Mouse (Mus musculus) intestine, postnatal 0 days (tissue): ENCODE measurements around the gene Nuak1. TPM values are rescaled to one million over a fixed set of nuclear protein-coding genes. Genes with fewer than 3 reads are reported as not detected.
"Not testable (repeated sequence)": the region's sequence is repeated elsewhere in the genome, so short reads cannot be mapped to it uniquely, and the experiment has no call there.

Experiments
- ATAC-seq: fragments of 200-750 bp; cut with Nextera tagmentation; 2 replicates; pipeline ENCODE4 v1.8.0; 2017; ENCODE audit warnings: mild to moderate bottlenecking, moderate TSS enrichment, moderate library complexity
- H3K27ac ChIP-seq: fragments of 300-500 bp; sonication (generic); 2 replicates; pipeline ENCODE4 v1.5.1; 2014; ENCODE audit warnings: mild to moderate bottlenecking, low read depth, low read length, moderate library complexity
- H3K27me3 ChIP-seq: fragments of 300-500 bp; sonication (generic); replicated peaks from 2 replicates; pipeline ENCODE4 v1.6.1; 2014; ENCODE audit warnings: low read length, mixed read lengths; ENCODE audit not compliant: control insufficient read depth, insufficient read depth
- H3K36me3 ChIP-seq: fragments of 300-500 bp; sonication (generic); 2 replicates; pipeline ENCODE4 v1.6.1; 2014; ENCODE audit warnings: mild to moderate bottlenecking, moderate library complexity; ENCODE audit not compliant: control insufficient read depth, insufficient read depth
- H3K4me1 ChIP-seq: fragments of 300-500 bp; sonication (generic); replicated peaks from 2 replicates; pipeline ENCODE4 v1.6.1; 2014; ENCODE audit warnings: antibody characterized with exemption, low read length, mixed read lengths; ENCODE audit not compliant: control insufficient read depth, insufficient read depth
- H3K4me2 ChIP-seq: fragments of 300-500 bp; sonication (generic); replicated peaks from 2 replicates; pipeline ENCODE4 v1.6.1; 2014; ENCODE audit warnings: low read depth, mild to moderate bottlenecking, moderate library complexity
- H3K4me3 ChIP-seq: fragments of 300-500 bp; sonication (generic); 2 replicates; pipeline ENCODE4 v1.5.1; 2014; ENCODE audit warnings: low read depth, low read length
- H3K9ac ChIP-seq: fragments of 300-500 bp; sonication (generic); 2 replicates; pipeline ENCODE4 v1.6.1; 2014; ENCODE audit warnings: mild to moderate bottlenecking, low read depth, low read length
- H3K9me3 ChIP-seq: fragments of 300-500 bp; sonication (generic); 2 replicates; pipeline ENCODE4 v1.6.1; 2016; ENCODE audit warnings: mixed run types; ENCODE audit not compliant: control insufficient read depth
- CTCF ChIP-seq: sonication (generic); IDR thresholded peaks from 2 replicates; pipeline ENCODE4 v1.5.1; 2016; ENCODE audit warnings: low read depth, mild to moderate bottlenecking, control low read depth, antibody characterized with exemption, moderate library complexity
- WGBS: fragments of 180-500 bp; shearing (Covaris S2); extraction: QIAGEN DNeasy Blood & Tissue Kit; methylation state at CpG from one replicate; pipeline ENCODE4 v1.1.7; 2014; 5-methylcytosine and 5-hydroxymethylcytosine counted together
- polyA plus RNA-seq: library from polyadenylated mRNA; unstranded; fragments of >200 nt; fragmentation: Nextera tagmentation; extraction: Ambion mirVana; gene quantifications from 2 replicates; pipeline ENCODE4 v1.2.1, GENCODE M21; 2015

Nuak1 gene
- polyA plus RNA-seq: 0.37 and 0.55 TPM in 2 replicates

DNA sequence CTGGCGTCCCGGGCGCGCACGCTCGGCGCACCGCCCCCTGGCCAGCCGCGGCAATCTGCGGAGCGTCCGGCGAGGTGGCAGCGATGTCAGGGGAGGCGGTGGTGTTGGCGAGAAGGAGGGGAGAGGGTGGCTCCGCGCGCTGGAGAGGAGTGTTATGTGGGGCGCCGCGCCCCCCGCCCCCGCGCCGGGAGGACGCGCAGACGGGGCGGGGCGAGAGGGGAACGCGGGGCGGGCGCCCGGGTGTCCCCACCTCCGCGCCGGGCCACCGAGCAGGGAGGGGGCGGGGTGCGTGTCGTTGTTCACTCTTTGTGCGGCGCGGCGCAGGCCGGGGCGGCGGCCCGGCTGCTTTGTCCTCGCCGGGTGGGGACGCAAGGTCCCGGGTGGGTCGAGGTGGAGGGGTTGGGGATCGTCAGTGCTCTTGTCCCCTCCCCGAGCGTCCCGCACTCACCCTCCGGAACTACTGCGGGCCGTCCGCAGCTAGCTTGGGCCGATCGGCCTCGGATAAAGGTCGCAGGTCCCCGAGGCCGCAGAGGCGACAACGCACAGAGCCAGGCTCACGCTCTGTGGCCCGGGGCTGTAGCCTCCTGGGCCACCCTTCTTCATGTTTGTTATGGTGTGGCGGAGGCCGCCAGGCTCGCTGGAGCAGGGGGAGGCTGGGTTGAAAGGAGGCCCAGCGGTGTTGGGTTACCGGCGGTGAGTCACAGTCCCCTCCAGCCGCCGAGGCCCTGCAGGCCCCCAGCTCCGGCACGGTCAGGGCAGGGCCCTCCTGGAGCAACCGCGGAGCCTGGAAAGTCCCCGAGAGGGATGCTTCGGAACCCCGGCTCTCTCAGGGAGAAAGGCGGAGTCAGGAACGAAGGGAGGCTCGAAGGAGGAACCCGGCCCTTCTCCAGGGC lies at the start of gene Nuak1:
Gene Nuak1 (minus strand): TSS at position 57 of the 893 bp plus-strand sequence.
- Histone ChIP-seq H3K4me1 (no peaks in the 10 kb centered on the region), H3K4me2 (peak within 1 kb of the TSS; percentile 94), H3K9me3 (no peaks in the 10 kb centered on the region), H3K4me3 (peak within 1 kb of the TSS; percentile 57), H3K27ac (peak within 1 kb of the TSS; percentile 70), H3K27me3 (peaks cover 23% of the 10 kb centered on the region), H3K9ac (peak within 1 kb of the TSS; percentile 80), H3K36me3 (no peaks in the 10 kb centered on the region)
- peak; percentile 43 for TF ChIP-seq CTCF
- WGBS: under 1% methylated on average over 80 of the region's 94 CpGs
- ATAC-seq: peak; percentile 86

GRCm38 (mm10) chr10:84490115-84490514 lies 49.7 kb upstream of the Nuak1 start:
- no peaks in the 10 kb centered on the region for H3K36me3 ChIP-seq
- no peak for ATAC-seq
- no peaks in the 10 kb centered on the region for H3K4me1 ChIP-seq
- 85% methylated on average over 5 of the region's 5 CpGs for WGBS
- no peak overlapping the region for H3K27ac ChIP-seq
- no peak overlapping the region for H3K4me2 ChIP-seq
- H3K9me3 ChIP-seq: no peaks in the 10 kb centered on the region
- H3K4me3 ChIP-seq: no peak overlapping the region
- 0 out of 2 replicates have a peak, but pooled peaks cover 6% of the 10 kb centered on the region for H3K27me3 ChIP-seq
- H3K9ac ChIP-seq: no peak overlapping the region
- no peak for TF ChIP-seq CTCF

- no peak overlapping the region for H3K4me2 ChIP-seq
- 0 out of 2 replicates have a peak, but pooled peaks cover 6% of the 10 kb centered on the region for H3K27me3 ChIP-seq
- ATAC-seq: no peak
- H3K4me3 ChIP-seq: no peak overlapping the region
- H3K9ac ChIP-seq: no peak overlapping the region
- H3K4me1 ChIP-seq: no peaks in the 10 kb centered on the region
- H3K9me3 ChIP-seq: no peaks in the 10 kb centered on the region
- WGBS: 41% methylated on average over 6 of the region's 6 CpGs
- TF ChIP-seq CTCF: peak; percentile 76
- no peak overlapping the region for H3K27ac ChIP-seq
- H3K36me3 ChIP-seq: no peaks in the 10 kb centered on the region
These were observed 47.9 kb upstream of the Nuak1 start for GRCm38 (mm10) chr10:84488315-84488714.

DNA sequence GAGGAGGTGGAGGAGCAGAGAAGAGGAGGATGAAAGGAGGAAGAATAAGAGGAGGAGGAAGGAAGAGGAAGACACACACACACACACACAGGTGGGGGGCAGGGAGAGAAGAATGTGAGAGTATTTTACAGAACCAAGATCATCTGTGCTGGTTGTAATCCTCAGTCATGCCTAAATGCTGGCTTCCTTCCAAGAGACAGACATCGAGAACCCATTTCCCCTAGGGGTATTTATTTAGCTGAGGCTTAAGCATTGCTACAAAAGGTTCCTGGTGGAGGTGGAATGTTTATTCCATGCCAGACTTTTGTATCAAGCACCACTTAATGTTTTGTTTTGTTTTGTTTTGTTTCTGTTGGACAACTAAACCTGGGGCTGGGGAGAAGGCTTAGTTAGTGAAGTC lies 44.3 kb upstream of the Nuak1 start:
- H3K9ac ChIP-seq: no peak overlapping the region

GRCm38 (mm10) chr10:84483553-84483952 lies 43.2 kb upstream of the Nuak1 start:
- H3K27ac ChIP-seq: no peak overlapping the region
- H3K9ac ChIP-seq: no peak overlapping the region
- no peak overlapping the region for H3K4me2 ChIP-seq
- 48% methylated on average over 3 of the region's 3 CpGs for WGBS
- H3K9me3 ChIP-seq: no peaks in the 10 kb centered on the region
- H3K27me3 ChIP-seq: no peaks in the 10 kb centered on the region
- no peaks in the 10 kb centered on the region for H3K36me3 ChIP-seq
- ATAC-seq: peak; percentile 82
- no peak for TF ChIP-seq CTCF
- no peak overlapping the region for H3K4me3 ChIP-seq
- H3K4me1 ChIP-seq: peaks cover 5% of the 10 kb centered on the region

More for the DNA sequence above, 44.3 kb upstream of the Nuak1 start:
- Histone ChIP-seq H3K9me3 (no peaks in the 10 kb centered on the region), H3K27ac (no peak overlapping the region), H3K4me1 (peaks cover 5% of the 10 kb centered on the region), H3K27me3 (0 out of 2 replicates have a peak, but pooled peaks cover 4% of the 10 kb centered on the region), H3K36me3 (no peaks in the 10 kb centered on the region), H3K4me2 (no peak overlapping the region), H3K4me3 (no peak overlapping the region)
- ATAC-seq: no peak
- no peak for TF ChIP-seq CTCF
- WGBS: 52% methylated on average over 1 of the region's 1 CpGs

GRCm38 (mm10) chr10:84483069-84483468 lies 42.7 kb upstream of the Nuak1 start:
- no peaks in the 10 kb centered on the region for H3K27me3 ChIP-seq

GRCm38 (mm10) chr10:84482418-84482817 lies 42.0 kb upstream of the Nuak1 start:
- H3K9ac ChIP-seq, H3K36me3 ChIP-seq, H3K4me3 ChIP-seq, H3K4me2 ChIP-seq, H3K27me3 ChIP-seq, H3K27ac ChIP-seq, H3K9me3 ChIP-seq, ATAC-seq, H3K4me1 ChIP-seq: not testable (repeated sequence)
- WGBS: 92% methylated on average over 15 of the region's 15 CpGs

More at GRCm38 (mm10) chr10:84483069-84483468, 42.7 kb upstream of the Nuak1 start:
- no peak overlapping the region for H3K27ac ChIP-seq
- H3K9ac ChIP-seq: no peak overlapping the region
- H3K4me3 ChIP-seq: no peak overlapping the region
- no peaks in the 10 kb centered on the region for H3K9me3 ChIP-seq
- H3K4me1 ChIP-seq: peaks cover 5% of the 10 kb centered on the region
- H3K4me2 ChIP-seq: no peak overlapping the region
- 79% methylated on average over 2 of the region's 2 CpGs for WGBS
- no peaks in the 10 kb centered on the region for H3K36me3 ChIP-seq
- 0 out of 2 replicates have a peak, but pooled peaks have one; percentile 11 for TF ChIP-seq CTCF
- no peak for ATAC-seq
